8 mouse cellular contexts compared by ENCODE assay signal in the genomic region with DNA sequence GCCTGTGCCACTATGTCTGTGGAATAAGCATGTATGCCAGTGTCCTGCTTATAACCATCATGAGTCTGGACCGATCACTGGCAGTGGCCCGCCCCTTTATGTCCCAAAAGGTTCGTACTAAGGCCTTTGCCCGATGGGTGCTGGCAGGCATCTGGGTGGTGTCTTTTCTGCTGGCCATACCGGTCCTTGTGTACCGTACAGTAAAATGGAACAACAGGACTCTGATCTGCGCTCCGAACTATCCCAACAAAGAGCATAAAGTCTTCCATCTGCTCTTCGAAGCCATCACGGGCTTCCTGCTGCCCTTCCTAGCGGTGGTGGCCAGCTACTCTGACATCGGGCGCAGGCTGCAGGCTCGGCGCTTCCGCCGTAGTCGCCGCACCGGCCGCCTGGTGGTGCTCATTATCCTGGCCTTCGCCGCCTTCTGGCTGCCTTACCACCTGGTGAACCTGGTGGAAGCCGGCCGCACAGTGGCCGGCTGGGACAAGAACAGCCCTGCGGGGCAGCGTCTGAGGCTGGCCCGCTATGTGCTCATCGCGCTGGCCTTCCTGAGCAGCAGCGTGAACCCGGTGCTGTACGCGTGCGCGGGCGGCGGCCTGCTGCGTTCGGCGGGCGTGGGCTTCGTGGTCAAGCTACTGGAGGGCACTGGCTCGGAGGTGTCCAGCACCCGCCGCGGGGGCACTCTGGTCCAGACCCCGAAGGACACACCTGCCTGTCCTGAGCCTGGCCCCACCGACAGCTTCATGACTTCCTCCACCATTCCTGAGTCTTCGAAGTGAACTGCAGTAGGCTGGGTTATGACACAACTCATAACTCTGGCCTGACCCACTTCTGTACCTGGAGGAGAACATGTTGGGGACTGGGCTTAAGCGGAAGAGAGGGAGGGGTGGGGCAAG. TPM values are rescaled to one million over a fixed set of nuclear protein-coding genes. Genes with fewer than 3 reads are reported as not detected.
DNase-seq lines count a peak whose midpoint lies in the region; ATAC-seq and TF ChIP-seq lines count a peak whose summit lies in the region.

No protein-coding gene starts in this region.

- H3K9me3 ChIP-seq in forebrain, embryonic 10.5 days = no peaks in the 10 kb centered on the region
- H3K9me3 ChIP-seq in hindbrain, embryonic 11.5 days (ENCODE audit: control insufficient read depth, low read length) = no peaks in the 10 kb centered on the region
- no peaks in the 10 kb centered on the region for H3K9me3 ChIP-seq in limb, embryonic 12.5 days
- H3K9me3 ChIP-seq in midbrain, embryonic 10.5 days (replicated peaks) = no peaks in the 10 kb centered on the region

- TF ChIP-seq CTCF in gastrocnemius, adult 2 months (IDR thresholded peaks at IDR 0.05) = peak; percentile 67
- no peak; the same call in 1 of the 2 replicates for TF ChIP-seq CTCF in bone marrow macrophage, adult 2 months (IDR thresholded peaks at IDR 0.05; ENCODE audit: low read depth, low read length)

- TF ChIP-seq POLR2A in bone marrow macrophage, adult 2 months (IDR thresholded peaks at IDR 0.05; ENCODE audit: borderline replicate concordance, low read depth, low read length) = no peak

- peak overlapping the region; percentile 42; the same call in 1 of the 2 replicates for H3K9ac ChIP-seq in hindbrain, embryonic 11.5 days (ENCODE audit: low read depth, low read length)
- peak overlapping the region; percentile 63 for H3K9ac ChIP-seq in limb, embryonic 12.5 days (replicated peaks)

- peak overlapping the region; percentile 43; the same call in 1 of the 2 replicates for H3K27ac ChIP-seq in gastrocnemius, adult 2 months
- H3K27ac ChIP-seq in bone marrow macrophage, adult 2 months (ENCODE audit: insufficient read depth, low read depth, low read length) = no peak overlapping the region
- H3K27ac ChIP-seq in forebrain, embryonic 10.5 days = peak overlapping the region; percentile 73
- H3K27ac ChIP-seq in hindbrain, embryonic 11.5 days (ENCODE audit: low read depth, low read length) = no peak overlapping the region
- no peak overlapping the region for H3K27ac ChIP-seq in limb, embryonic 12.5 days
- peak overlapping the region; percentile 67 for H3K27ac ChIP-seq in midbrain, embryonic 10.5 days (replicated peaks)

- peaks cover 37% of the 10 kb centered on the region for H3K4me1 ChIP-seq in bone marrow macrophage, adult 2 months (ENCODE audit: control insufficient read depth, insufficient read depth, low read length)
- peaks cover 14% of the 10 kb centered on the region for H3K4me1 ChIP-seq in forebrain, embryonic 10.5 days
- H3K4me1 ChIP-seq in hindbrain, embryonic 11.5 days (replicated peaks; ENCODE audit: control insufficient read depth, insufficient read depth, low read length) = 0 out of 2 replicates have a peak, but pooled peaks cover 2% of the 10 kb centered on the region
- peaks cover 13% of the 10 kb centered on the region for H3K4me1 ChIP-seq in limb, embryonic 12.5 days (replicated peaks)
- H3K4me1 ChIP-seq in midbrain, embryonic 10.5 days = peaks cover 14% of the 10 kb centered on the region

- peak; percentile 76 for ATAC-seq in hindbrain, embryonic 11.5 days (ENCODE audit: low FRiP score)
- peak; percentile 43; the same call in 1 of the 2 replicates for ATAC-seq in limb, embryonic 12.5 days (ENCODE audit: insufficient number of reproducible peaks, insufficient read depth, low FRiP score, low TSS enrichment, low read depth)

- WGBS in forebrain, embryonic 10.5 days = 14% methylated on average over 52 of the region's 52 CpGs
- WGBS in hindbrain, embryonic 11.5 days = 11% methylated on average over 49 of the region's 52 CpGs
- 14% methylated on average over 52 of the region's 52 CpGs for WGBS in limb, embryonic 12.5 days
- 13% methylated on average over 52 of the region's 52 CpGs for WGBS in midbrain, embryonic 10.5 days

- peaks cover 84% of the 10 kb centered on the region for H3K27me3 ChIP-seq in forebrain, embryonic 10.5 days (ENCODE audit: poor library complexity, severe bottlenecking)
- peaks cover 45% of the 10 kb centered on the region for H3K27me3 ChIP-seq in hindbrain, embryonic 11.5 days (ENCODE audit: control insufficient read depth, insufficient read depth, low read length)
- H3K27me3 ChIP-seq in limb, embryonic 12.5 days = peaks cover 65% of the 10 kb centered on the region
- peaks cover 77% of the 10 kb centered on the region for H3K27me3 ChIP-seq in midbrain, embryonic 10.5 days (ENCODE audit: low read depth, poor library complexity, severe bottlenecking)

- peak overlapping the region; percentile 65 for H3K4me2 ChIP-seq in hindbrain, embryonic 11.5 days (replicated peaks; ENCODE audit: low read depth, low read length)
- peak overlapping the region; percentile 79 for H3K4me2 ChIP-seq in limb, embryonic 12.5 days

- peak overlapping the region; percentile 70 for H3K4me3 ChIP-seq in gastrocnemius, adult 2 months
- H3K4me3 ChIP-seq in bone marrow macrophage, adult 2 months (ENCODE audit: insufficient read depth, low read length) = peak overlapping the region; percentile 38
- H3K4me3 ChIP-seq in forebrain, embryonic 10.5 days = peak overlapping the region; percentile 54
- peak overlapping the region; percentile 29 for H3K4me3 ChIP-seq in hindbrain, embryonic 11.5 days (ENCODE audit: low read depth, low read length)
- peak overlapping the region; percentile 43 for H3K4me3 ChIP-seq in limb, embryonic 12.5 days (replicated peaks)
- H3K4me3 ChIP-seq in midbrain, embryonic 10.5 days = peak overlapping the region; percentile 58

- DNase-seq in gastrocnemius, adult 2 months = peak; percentile 77
- DNase-seq in gastrocnemius, adult 18-20 months (ENCODE audit: low spot score) = no peak
- DNase-seq in forebrain, embryonic 10.5 days (ENCODE audit: extremely low spot score, low spot score) = peak; percentile 65
- peak; percentile 74 for DNase-seq in hindbrain, embryonic 11.5 days (ENCODE audit: low spot score)
- peak; percentile 71 for DNase-seq in midbrain, embryonic 10.5 days (ENCODE audit: low spot score)
- DNase-seq in urinary bladder, adult 2 months (ENCODE audit: low spot score) = peak; percentile 49

- intact Hi-C loops in gastrocnemius, adult 2 months (cut with DNase I) = no loop called here

- H3K36me3 ChIP-seq in forebrain, embryonic 10.5 days (replicated peaks) = no peaks in the 10 kb centered on the region
- H3K36me3 ChIP-seq in hindbrain, embryonic 11.5 days (ENCODE audit: control insufficient read depth, insufficient read depth, low read length) = no peaks in the 10 kb centered on the region
- no peaks in the 10 kb centered on the region for H3K36me3 ChIP-seq in limb, embryonic 12.5 days
- no peaks in the 10 kb centered on the region for H3K36me3 ChIP-seq in midbrain, embryonic 10.5 days

RNA-seq across cellular contexts. Expression of a gene that starts 2.0 kb away (rescaled TPM):
- total RNA-seq in gastrocnemius, adult 2 months (2021) = under 1 TPM in 1 of 2 experiments, not detected in 1; 0.18 TPM
- total RNA-seq in gastrocnemius, adult 18-20 months (2021) = under 1 TPM; 0.16 to 0.17 TPM
- polyA plus RNA-seq in bone marrow macrophage, adult 2 months (2012; ENCODE audit: insufficient read depth, insufficient read length, missing spikeins) = 1.5 and 1.7 TPM in 2 replicates
- 0.26 TPM in 2 replicates for polyA plus RNA-seq in forebrain, embryonic 10.5 days (2016; fragmentation: Nextera tagmentation; extraction: Ambion mirVana)
- polyA plus RNA-seq in hindbrain, embryonic 11.5 days (2014; fragmentation: Nextera tagmentation; extraction: Ambion mirVana) = 0.14 TPM in 1 of 2 replicates, not detected in the other
- polyA plus RNA-seq in limb, embryonic 12.5 days (2016; fragmentation: Nextera tagmentation; extraction: Ambion mirVana) = 0.26 and 0.68 TPM in 2 replicates
- polyA plus RNA-seq in midbrain, embryonic 10.5 days (2016; fragmentation: Nextera tagmentation; extraction: Ambion mirVana) = 0.25 and 0.30 TPM in 2 replicates
- 1.6 and 1.7 TPM in 2 replicates for polyA plus RNA-seq in urinary bladder, adult 2 months (2012; rRNA removed)

RNA-seq across cellular contexts. Expression of a gene that starts 6.5 kb away (rescaled TPM):
- total RNA-seq in gastrocnemius, adult 2 months (2021) = not detected
- not detected for total RNA-seq in gastrocnemius, adult 18-20 months (2021)
- polyA plus RNA-seq in bone marrow macrophage, adult 2 months (2012; ENCODE audit: insufficient read depth, insufficient read length, missing spikeins) = 0.15 and 0.25 TPM in 2 replicates
- polyA plus RNA-seq in forebrain, embryonic 10.5 days (2016; fragmentation: Nextera tagmentation; extraction: Ambion mirVana) = 0.19 and 0.28 TPM in 2 replicates
- polyA plus RNA-seq in hindbrain, embryonic 11.5 days (2014; fragmentation: Nextera tagmentation; extraction: Ambion mirVana) = 0.28 and 0.62 TPM in 2 replicates
- 0.58 and 0.73 TPM in 2 replicates for polyA plus RNA-seq in limb, embryonic 12.5 days (2016; fragmentation: Nextera tagmentation; extraction: Ambion mirVana)
- 0.06 and 0.22 TPM in 2 replicates for polyA plus RNA-seq in midbrain, embryonic 10.5 days (2016; fragmentation: Nextera tagmentation; extraction: Ambion mirVana)
- 0.06 TPM in 2 replicates for polyA plus RNA-seq in urinary bladder, adult 2 months (2012; rRNA removed)

RNA-seq across cellular contexts. Expression of a gene that starts 9.5 kb away (rescaled TPM):
- total RNA-seq in gastrocnemius, adult 2 months (2021) = not detected
- total RNA-seq in gastrocnemius, adult 18-20 months (2021) = not detected
- 0.67 TPM in 1 of 2 replicates, not detected in the other for polyA plus RNA-seq in bone marrow macrophage, adult 2 months (2012; ENCODE audit: insufficient read depth, insufficient read length, missing spikeins)
- polyA plus RNA-seq in forebrain, embryonic 10.5 days (2016; fragmentation: Nextera tagmentation; extraction: Ambion mirVana) = 0.33 TPM in 1 of 2 replicates, not detected in the other
- 0.33 TPM in 1 of 2 replicates, not detected in the other for polyA plus RNA-seq in hindbrain, embryonic 11.5 days (2014; fragmentation: Nextera tagmentation; extraction: Ambion mirVana)
- 0.60 TPM in 1 of 2 replicates, not detected in the other for polyA plus RNA-seq in limb, embryonic 12.5 days (2016; fragmentation: Nextera tagmentation; extraction: Ambion mirVana)
- polyA plus RNA-seq in midbrain, embryonic 10.5 days (2016; fragmentation: Nextera tagmentation; extraction: Ambion mirVana) = 0.22 and 0.23 TPM in 2 replicates
- polyA plus RNA-seq in urinary bladder, adult 2 months (2012; rRNA removed) = 0.18 and 0.25 TPM in 2 replicates

RNA-seq across cellular contexts. Expression of a gene that starts 16.1 kb away (rescaled TPM):
- total RNA-seq in gastrocnemius, adult 2 months (2021) = 10 to 100 TPM in 1 of 2 experiments, 1 to 10 TPM in 1; 6.8 to 10.1 TPM
- total RNA-seq in gastrocnemius, adult 18-20 months (2021) = 1 to 10 TPM; 3.8 to 9.1 TPM
- polyA plus RNA-seq in bone marrow macrophage, adult 2 months (2012; ENCODE audit: insufficient read depth, insufficient read length, missing spikeins) = not detected in 2 replicates
- polyA plus RNA-seq in forebrain, embryonic 10.5 days (2016; fragmentation: Nextera tagmentation; extraction: Ambion mirVana) = 4.6 and 5.4 TPM in 2 replicates
- polyA plus RNA-seq in hindbrain, embryonic 11.5 days (2014; fragmentation: Nextera tagmentation; extraction: Ambion mirVana) = 6.6 and 7.6 TPM in 2 replicates
- 17.7 and 19.9 TPM in 2 replicates for polyA plus RNA-seq in limb, embryonic 12.5 days (2016; fragmentation: Nextera tagmentation; extraction: Ambion mirVana)
- polyA plus RNA-seq in midbrain, embryonic 10.5 days (2016; fragmentation: Nextera tagmentation; extraction: Ambion mirVana) = 5.4 and 6.5 TPM in 2 replicates
- 7.2 and 9.4 TPM in 2 replicates for polyA plus RNA-seq in urinary bladder, adult 2 months (2012; rRNA removed)

RNA-seq across cellular contexts. Expression of a gene that starts 20.9 kb away (rescaled TPM):
- 1 to 10 TPM in 1 of 2 experiments, under 1 TPM in 1; 0.64 to 1.1 TPM for total RNA-seq in gastrocnemius, adult 2 months (2021)
- 1 to 10 TPM; 1.6 to 2.5 TPM for total RNA-seq in gastrocnemius, adult 18-20 months (2021)
- polyA plus RNA-seq in bone marrow macrophage, adult 2 months (2012; ENCODE audit: insufficient read depth, insufficient read length, missing spikeins) = 28.4 and 31.8 TPM in 2 replicates
- polyA plus RNA-seq in forebrain, embryonic 10.5 days (2016; fragmentation: Nextera tagmentation; extraction: Ambion mirVana) = 8.0 and 10.2 TPM in 2 replicates
- polyA plus RNA-seq in hindbrain, embryonic 11.5 days (2014; fragmentation: Nextera tagmentation; extraction: Ambion mirVana) = 11.0 and 12.9 TPM in 2 replicates
- polyA plus RNA-seq in limb, embryonic 12.5 days (2016; fragmentation: Nextera tagmentation; extraction: Ambion mirVana) = 25.2 and 36.4 TPM in 2 replicates
- polyA plus RNA-seq in midbrain, embryonic 10.5 days (2016; fragmentation: Nextera tagmentation; extraction: Ambion mirVana) = 6.9 and 7.1 TPM in 2 replicates
- 7.0 and 8.9 TPM in 2 replicates for polyA plus RNA-seq in urinary bladder, adult 2 months (2012; rRNA removed)

Comparison
In these comparisons a context has a peak if more than half of its experiments do, and no peak if none do; other contexts are left out.
1. H3K27ac ChIP-seq: peak in gastrocnemius, adult 2 months (single experiment), forebrain, embryonic 10.5 days (single experiment) and midbrain, embryonic 10.5 days (single experiment); none in bone marrow macrophage, adult 2 months (single experiment), hindbrain, embryonic 11.5 days (single experiment) and limb, embryonic 12.5 days (single experiment).
2. Peak in every context shown above with its lines, with median percentiles within 50 percentile points of each other: H3K4me3 ChIP-seq.